Mouse (Mus musculus) liver, postnatal 0 days (tissue): ENCODE measurements at regions not wholly inside any gene's neighbourhood (a gene's known extent, or its start where the extent isn't known, plus 50 kb on each side); places are given as distances from the start of the nearest gene placed in this dataset.
A peak's percentile ranks its signal among the peaks of the same experiment; 100 is the strongest.
"Not testable (repeated sequence)": the region's sequence is repeated elsewhere in the genome, so short reads cannot be mapped to it uniquely, and the experiment has no call there.

Source experiments
- ATAC-seq: fragments of 200-750 bp; cut with Nextera tagmentation; 2 replicates; pipeline ENCODE4 v1.8.0; 2017; ENCODE audit warnings: mild to moderate bottlenecking, moderate library complexity
- DNase-seq: peaks from one replicate; pipeline ENCODE4 v3.0.0-alpha.2; 2016
- H3K27ac ChIP-seq: fragments of 300-500 bp; sonication (generic); 2 replicates; pipeline ENCODE4 v1.5.1; 2014; ENCODE audit warnings: antibody characterized with exemption, moderate library complexity, mild to moderate bottlenecking, low read depth
- H3K27me3 ChIP-seq: fragments of 300-500 bp; sonication (generic); 2 replicates; pipeline ENCODE4 v1.6.1; 2014; ENCODE audit warnings: low read length, control low read depth, mixed read lengths; ENCODE audit not compliant: insufficient read depth
- H3K36me3 ChIP-seq: fragments of 300-500 bp; sonication (generic); replicated peaks from 2 replicates; pipeline ENCODE4 v1.6.1; 2014; ENCODE audit warnings: mild to moderate bottlenecking, control low read depth, low read length, moderate library complexity, mixed read lengths; ENCODE audit not compliant: insufficient read depth
- H3K4me1 ChIP-seq: fragments of 300-500 bp; sonication (generic); 2 replicates; pipeline ENCODE4 v1.6.1; 2014; ENCODE audit warnings: antibody characterized with exemption, mild to moderate bottlenecking, control low read depth; ENCODE audit not compliant: insufficient read depth
- H3K4me2 ChIP-seq: fragments of 300-500 bp; sonication (generic); 2 replicates; pipeline ENCODE4 v1.6.1; 2014; ENCODE audit warnings: low read depth, mild to moderate bottlenecking, low read length, moderate library complexity, mixed read lengths
- H3K4me3 ChIP-seq: fragments of 300-500 bp; sonication (generic); 2 replicates; pipeline ENCODE4 v1.5.1; 2014; ENCODE audit warnings: low read depth, low read length
- H3K9ac ChIP-seq: fragments of 300-500 bp; sonication (generic); replicated peaks from 2 replicates; pipeline ENCODE4 v1.6.1; 2014; ENCODE audit warnings: mild to moderate bottlenecking, moderate library complexity
- H3K9me3 ChIP-seq: fragments of 300-500 bp; sonication (generic); 2 replicates; pipeline ENCODE4 v1.6.1; 2016; ENCODE audit warnings: mild to moderate bottlenecking, control low read depth, low read length, mixed read lengths
- CTCF ChIP-seq: sonication (generic); IDR thresholded peaks from 2 replicates; pipeline ENCODE4 v1.5.1; 2016; ENCODE audit warnings: antibody characterized with exemption, low read depth
- EP300 ChIP-seq: IDR thresholded peaks from 2 replicates; pipeline ENCODE4 v1.6.1; 2016; ENCODE audit warnings: antibody characterized with exemption, low read depth, mild to moderate bottlenecking
- WGBS: fragments of 180-500 bp; shearing (Covaris S2); extraction: QIAGEN DNeasy Blood & Tissue Kit; methylation state at CpG from one replicate; pipeline ENCODE4 v1.1.7; 2014; ENCODE audit not compliant: insufficient replicate concordance; 5-methylcytosine and 5-hydroxymethylcytosine counted together

GRCm38 (mm10) chr1:181262496-181262895 lies 50.7 kb upstream of the Wdr26 start:
- Histone ChIP-seq H3K4me2 (no peak overlapping the region), H3K4me1 (peaks cover 46% of the 10 kb centered on the region), H3K4me3 (no peak overlapping the region), H3K36me3 (no peaks in the 10 kb centered on the region), H3K27ac (peak overlapping the region; percentile 100; the same call in 1 of the 2 replicates), H3K9ac (no peak overlapping the region), H3K27me3 (no peaks in the 10 kb centered on the region), H3K9me3 (no peaks in the 10 kb centered on the region)
- ATAC-seq (no peak), DNase-seq (no peak)
- WGBS = 92% methylated on average over 3 of the region's 3 CpGs
- no peak for TF ChIP-seq CTCF
- no peak for TF ChIP-seq EP300

GRCm38 (mm10) chr1:181263216-181263615 lies 51.4 kb upstream of the Wdr26 start:
- H3K9ac ChIP-seq = no peak overlapping the region
- H3K4me3 ChIP-seq = no peak overlapping the region
- no peaks in the 10 kb centered on the region for H3K9me3 ChIP-seq
- H3K27me3 ChIP-seq = no peaks in the 10 kb centered on the region
- no peak for DNase-seq
- no peak for ATAC-seq
- no peak overlapping the region for H3K27ac ChIP-seq
- 96% methylated on average over 10 of the region's 10 CpGs for WGBS
- H3K36me3 ChIP-seq = no peaks in the 10 kb centered on the region
- TF ChIP-seq EP300 = no peak
- TF ChIP-seq CTCF = no peak
- H3K4me2 ChIP-seq = no peak overlapping the region
- H3K4me1 ChIP-seq = peaks cover 38% of the 10 kb centered on the region

DNA sequence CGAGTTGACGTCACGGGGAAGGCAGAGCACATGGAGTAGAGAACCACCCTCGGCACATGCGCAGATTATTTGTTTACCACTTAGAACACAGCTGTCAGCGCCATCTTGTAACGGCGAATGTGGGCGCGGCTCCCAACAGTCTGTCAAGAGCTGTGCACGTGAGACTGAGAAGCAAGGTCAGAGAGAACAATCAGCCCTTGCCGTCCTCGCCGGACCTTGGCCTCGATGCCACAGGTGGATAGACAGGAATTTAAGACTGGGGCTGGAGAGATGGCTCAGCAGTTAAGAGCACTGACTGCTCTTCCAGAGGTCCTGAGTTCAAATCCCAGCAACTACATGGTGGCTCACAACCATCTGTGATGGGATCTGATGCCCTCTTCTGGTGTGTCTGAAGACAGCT lies 58.7 kb upstream of the Wdr26 start:
- WGBS = 95% methylated on average over 10 of the region's 15 CpGs
- H3K9me3 ChIP-seq, H3K27ac ChIP-seq, H3K9ac ChIP-seq, H3K4me3 ChIP-seq, ATAC-seq, H3K27me3 ChIP-seq, DNase-seq, H3K36me3 ChIP-seq, H3K4me2 ChIP-seq: not testable (repeated sequence)
- H3K4me1 ChIP-seq = peaks cover 12% of the 10 kb centered on the region

DNA sequence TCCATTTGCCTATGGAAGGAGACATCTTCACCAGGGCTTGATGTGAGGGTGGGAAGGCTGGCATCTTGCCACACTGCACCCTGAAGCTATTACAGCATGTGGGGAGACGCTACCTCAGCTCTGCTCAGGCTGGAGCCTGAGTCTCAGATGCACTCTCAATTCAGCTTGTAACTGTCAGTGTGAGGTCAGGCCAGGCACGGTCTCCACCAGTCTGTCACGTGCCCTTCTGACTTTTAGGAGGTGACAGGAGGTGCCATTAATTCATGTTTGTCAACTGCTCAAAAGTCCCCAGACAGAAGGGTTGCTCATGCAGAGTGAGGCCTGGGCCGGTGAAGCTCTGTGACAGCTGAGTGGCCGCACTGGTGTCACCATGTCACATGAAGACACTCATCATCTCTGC lies 59.4 kb upstream of the Wdr26 start:
- peak; percentile 14; the same call in 1 of the 2 replicates for ATAC-seq
- Histone ChIP-seq H3K36me3 (no peaks in the 10 kb centered on the region), H3K27me3 (no peaks in the 10 kb centered on the region), H3K4me1 (peaks cover 12% of the 10 kb centered on the region), H3K27ac (peak overlapping the region; percentile 45; the same call in 1 of the 2 replicates), H3K4me2 (no peak overlapping the region), H3K9ac (no peak overlapping the region), H3K4me3 (no peak overlapping the region), H3K9me3 (no peaks in the 10 kb centered on the region)
- WGBS = 72% methylated on average over 5 of the region's 5 CpGs
- no peak for DNase-seq
- TF ChIP-seq EP300 (no peak), CTCF (no peak)

- Histone ChIP-seq H3K27me3 (no peaks in the 10 kb centered on the region), H3K36me3 (no peaks in the 10 kb centered on the region), H3K9me3 (no peaks in the 10 kb centered on the region), H3K27ac (peak overlapping the region; percentile 45; the same call in 1 of the 2 replicates), H3K4me3 (no peak overlapping the region), H3K9ac (no peak overlapping the region), H3K4me1 (peaks cover 12% of the 10 kb centered on the region), H3K4me2 (no peak overlapping the region)
- no peak for TF ChIP-seq EP300
- TF ChIP-seq CTCF = no peak
- 72% methylated on average over 6 of the region's 6 CpGs for WGBS
- peak; percentile 75 for ATAC-seq
- peak; percentile 50 for DNase-seq
These were observed 60.0 kb upstream of the Wdr26 start for GRCm38 (mm10) chr1:181271821-181272220.

- H3K9ac ChIP-seq = peak overlapping the region; percentile 48
- H3K27ac ChIP-seq = no peak overlapping the region; the same call in 1 of the 2 replicates
- no peaks in the 10 kb centered on the region for H3K36me3 ChIP-seq
- TF ChIP-seq EP300 (no peak), CTCF (peak; percentile 96)
- ATAC-seq (peak; percentile 89), DNase-seq (peak; percentile 91)
- H3K9me3 ChIP-seq = no peaks in the 10 kb centered on the region
- 5% methylated on average over 20 of the region's 20 CpGs for WGBS
- peaks cover 12% of the 10 kb centered on the region for H3K4me1 ChIP-seq
- H3K4me3 ChIP-seq = 0 out of 2 replicates have a peak overlapping the region, but pooled peaks have one; percentile 15
- no peaks in the 10 kb centered on the region for H3K27me3 ChIP-seq
- H3K4me2 ChIP-seq = peak overlapping the region; percentile 60
These were observed 61.0 kb upstream of the Wdr26 start for GRCm38 (mm10) chr1:181272622-181273296.
